Mouse (Mus musculus): ENCODE data around the gene Gpr137. TPM values are rescaled to one million over a fixed set of nuclear protein-coding genes. Genes with fewer than 3 reads are reported as not detected.
"Not testable (repeated sequence)": the region's sequence is repeated elsewhere in the genome, so short reads cannot be mapped to it uniquely, and the experiment has no call there.

The Gpr137 gene
- polyA plus RNA-seq, 1 experiment from 2014 or later = 60.4 TPM

- Histone ChIP-seq H3K9ac (replicated peaks; ENCODE audit: low read length) (no peak overlapping the region; the same call in 1 of the 2 replicates), H3K27ac (replicated peaks; ENCODE audit: low read depth, low read length) (no peak overlapping the region), H3K36me3 (ENCODE audit: control insufficient read depth, insufficient read depth, low read length) (peaks cover 50% of the 10 kb centered on the region), H3K4me2 (ENCODE audit: low read length) (peak overlapping the region; percentile 91), H3K4me3 (replicated peaks; ENCODE audit: low read depth, low read length) (peak overlapping the region; percentile 63; the same call in 1 of the 2 replicates), H3K4me1 (ENCODE audit: control insufficient read depth, insufficient read depth, low read length) (peaks cover 16% of the 10 kb centered on the region), H3K27me3 (ENCODE audit: control insufficient read depth, insufficient read depth, low read length) (no peaks in the 10 kb centered on the region), H3K9me3 (ENCODE audit: control insufficient read depth, low read length) (no peaks in the 10 kb centered on the region)
- no peak for ATAC-seq (ENCODE audit: low FRiP score, low TSS enrichment)
- 92% methylated on average over 7 of the region's 7 CpGs for WGBS
- DNase-seq = no peak
These were observed 34.3 kb downstream of the Gpr137 start for GRCm38 (mm10) chr19:6907811-6908540.

DNA sequence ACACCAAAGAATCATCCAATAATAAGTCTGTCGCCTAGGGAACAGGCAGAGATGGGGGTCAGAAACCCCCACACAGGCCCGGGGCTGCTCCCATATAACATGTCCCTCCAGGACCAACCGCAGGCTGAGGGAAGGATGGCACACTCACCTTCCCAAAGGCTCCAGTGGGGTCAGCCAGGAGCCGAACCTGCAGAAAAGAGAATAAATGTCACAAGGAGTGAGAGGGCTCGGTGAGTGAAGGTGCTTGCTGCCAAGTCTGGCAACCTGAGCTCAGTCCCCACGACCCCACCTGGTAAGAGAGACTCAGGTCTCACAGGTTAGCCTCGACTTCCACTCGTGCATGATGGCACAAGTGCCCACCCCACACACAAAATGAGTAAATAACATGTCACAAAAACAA, 35.2 kb downstream of the Gpr137 start:
- H3K4me3 ChIP-seq (replicated peaks; ENCODE audit: low read depth, low read length) = no peak overlapping the region
- no peak overlapping the region for H3K9ac ChIP-seq (replicated peaks; ENCODE audit: low read length)
- H3K4me2 ChIP-seq (ENCODE audit: low read length) = no peak overlapping the region
- ATAC-seq (ENCODE audit: low FRiP score, low TSS enrichment) (no peak), DNase-seq (no peak)
- no peaks in the 10 kb centered on the region for H3K27me3 ChIP-seq (ENCODE audit: control insufficient read depth, insufficient read depth, low read length)
- peaks cover 16% of the 10 kb centered on the region for H3K4me1 ChIP-seq (ENCODE audit: control insufficient read depth, insufficient read depth, low read length)
- 96% methylated on average over 8 of the region's 8 CpGs for WGBS
- H3K27ac ChIP-seq (replicated peaks; ENCODE audit: low read depth, low read length) = no peak overlapping the region
- H3K36me3 ChIP-seq (ENCODE audit: control insufficient read depth, insufficient read depth, low read length) = peaks cover 42% of the 10 kb centered on the region
- H3K9me3 ChIP-seq (ENCODE audit: control insufficient read depth, low read length) = no peaks in the 10 kb centered on the region

DNA sequence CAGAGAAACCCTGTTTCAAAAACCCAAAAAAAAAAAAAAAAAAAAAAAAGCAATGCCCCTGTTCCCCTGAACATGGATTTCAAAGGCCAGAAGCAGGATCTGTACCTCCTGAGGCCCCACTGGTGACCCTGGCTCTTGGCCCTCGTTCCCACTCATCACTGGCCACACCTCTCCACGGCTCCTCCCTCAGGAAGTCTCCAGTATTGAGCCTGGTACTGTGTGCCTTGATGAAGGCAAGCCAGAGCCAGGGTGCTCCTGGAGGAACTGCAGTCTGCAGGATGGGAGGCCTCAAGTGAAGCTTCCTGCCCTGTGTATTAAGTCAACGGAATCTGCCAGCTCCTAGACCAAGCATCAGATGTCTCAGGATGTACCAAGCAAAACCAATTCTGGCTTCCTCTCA, 36.1 kb downstream of the Gpr137 start:
- Histone ChIP-seq H3K27ac (replicated peaks; ENCODE audit: low read depth, low read length) (no peak overlapping the region), H3K27me3 (ENCODE audit: control insufficient read depth, insufficient read depth, low read length) (no peaks in the 10 kb centered on the region), H3K9me3 (ENCODE audit: control insufficient read depth, low read length) (no peaks in the 10 kb centered on the region), H3K4me3 (replicated peaks; ENCODE audit: low read depth, low read length) (no peak overlapping the region), H3K36me3 (ENCODE audit: control insufficient read depth, insufficient read depth, low read length) (peaks cover 34% of the 10 kb centered on the region), H3K4me2 (ENCODE audit: low read length) (no peak overlapping the region), H3K4me1 (ENCODE audit: control insufficient read depth, insufficient read depth, low read length) (peaks cover 16% of the 10 kb centered on the region), H3K9ac (replicated peaks; ENCODE audit: low read length) (no peak overlapping the region)
- WGBS = 90% methylated on average over 3 of the region's 3 CpGs
- DNase-seq = no peak
- no peak for ATAC-seq (ENCODE audit: low FRiP score, low TSS enrichment)

GRCm38 (mm10) chr19:6905498-6906159, 36.7 kb downstream of the Gpr137 start:
- Histone ChIP-seq H3K27ac (replicated peaks; ENCODE audit: low read depth, low read length) (no peak overlapping the region), H3K4me3 (replicated peaks; ENCODE audit: low read depth, low read length) (no peak overlapping the region), H3K27me3 (ENCODE audit: control insufficient read depth, insufficient read depth, low read length) (no peaks in the 10 kb centered on the region), H3K36me3 (ENCODE audit: control insufficient read depth, insufficient read depth, low read length) (peaks cover 31% of the 10 kb centered on the region), H3K4me2 (ENCODE audit: low read length) (no peak overlapping the region), H3K4me1 (ENCODE audit: control insufficient read depth, insufficient read depth, low read length) (peaks cover 16% of the 10 kb centered on the region), H3K9me3 (ENCODE audit: control insufficient read depth, low read length) (no peaks in the 10 kb centered on the region), H3K9ac (replicated peaks; ENCODE audit: low read length) (no peak overlapping the region)
- DNase-seq = no peak
- WGBS = 94% methylated on average over 11 of the region's 11 CpGs
- no peak for ATAC-seq (ENCODE audit: low FRiP score, low TSS enrichment)

DNA sequence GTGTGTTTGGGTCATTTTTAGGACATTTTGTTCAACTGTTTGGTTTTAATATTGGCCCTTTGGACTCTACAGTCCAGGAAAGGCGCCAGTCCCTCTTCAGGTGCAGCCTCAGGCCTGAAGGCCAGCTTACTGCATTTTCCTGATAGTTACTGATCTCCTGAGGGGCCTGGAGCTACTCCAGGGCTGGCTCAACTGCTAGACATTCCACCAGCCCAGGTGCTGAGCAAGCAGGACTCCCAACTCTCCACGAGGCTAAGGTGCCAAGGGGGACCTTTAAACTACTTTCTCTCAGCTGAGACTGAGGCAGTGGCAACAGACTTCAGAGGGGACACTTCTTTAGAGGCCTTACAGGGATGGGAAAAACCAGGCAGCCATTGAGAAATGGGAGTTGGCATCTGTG, 37.4 kb downstream of the Gpr137 start:
- H3K9me3 ChIP-seq (ENCODE audit: control insufficient read depth, low read length) = no peaks in the 10 kb centered on the region
- H3K27me3 ChIP-seq (ENCODE audit: control insufficient read depth, insufficient read depth, low read length) = no peaks in the 10 kb centered on the region
- no peak for DNase-seq
- H3K27ac ChIP-seq (replicated peaks; ENCODE audit: low read depth, low read length) = no peak overlapping the region
- ATAC-seq (ENCODE audit: low FRiP score, low TSS enrichment) = no peak
- H3K9ac ChIP-seq (replicated peaks; ENCODE audit: low read length) = no peak overlapping the region
- peaks cover 31% of the 10 kb centered on the region for H3K36me3 ChIP-seq (ENCODE audit: control insufficient read depth, insufficient read depth, low read length)
- WGBS = 86% methylated on average over 2 of the region's 2 CpGs
- H3K4me2 ChIP-seq (ENCODE audit: low read length) = no peak overlapping the region
- no peak overlapping the region for H3K4me3 ChIP-seq (replicated peaks; ENCODE audit: low read depth, low read length)
- H3K4me1 ChIP-seq (ENCODE audit: control insufficient read depth, insufficient read depth, low read length) = peaks cover 16% of the 10 kb centered on the region

DNA sequence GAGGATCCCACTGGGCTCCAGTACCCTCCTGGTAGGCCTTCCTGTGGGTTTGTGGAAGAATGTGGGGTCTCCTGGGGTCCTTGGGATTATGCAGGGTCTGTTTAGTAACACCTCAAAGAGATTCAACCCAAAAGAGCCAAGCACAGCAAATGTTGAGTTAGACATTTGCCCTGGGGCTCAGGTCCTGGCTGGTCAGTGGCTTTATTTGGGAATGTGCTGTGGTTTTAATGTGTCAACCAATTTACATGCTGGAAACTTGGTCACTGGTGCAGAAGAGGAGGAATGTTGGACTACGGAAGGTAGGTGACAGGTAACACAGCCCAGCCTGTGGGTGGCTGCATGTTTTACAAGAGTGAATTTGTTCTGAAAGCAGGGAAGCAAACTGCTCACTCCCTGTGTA, 39.2 kb downstream of the Gpr137 start:
- Histone ChIP-seq H3K27ac (replicated peaks; ENCODE audit: low read depth, low read length) (no peak overlapping the region), H3K9me3 (ENCODE audit: control insufficient read depth, low read length) (no peaks in the 10 kb centered on the region), H3K4me3 (replicated peaks; ENCODE audit: low read depth, low read length) (no peak overlapping the region), H3K36me3 (ENCODE audit: control insufficient read depth, insufficient read depth, low read length) (peaks cover 31% of the 10 kb centered on the region), H3K27me3 (ENCODE audit: control insufficient read depth, insufficient read depth, low read length) (no peaks in the 10 kb centered on the region), H3K9ac (replicated peaks; ENCODE audit: low read length) (no peak overlapping the region), H3K4me2 (ENCODE audit: low read length) (no peak overlapping the region), H3K4me1 (ENCODE audit: control insufficient read depth, insufficient read depth, low read length) (peaks cover 5% of the 10 kb centered on the region; the same call in 1 of the 2 replicates)
- 96% methylated on average over 1 of the region's 1 CpGs for WGBS
- ATAC-seq (ENCODE audit: low FRiP score, low TSS enrichment) = no peak
- no peak for DNase-seq

- Histone ChIP-seq H3K36me3 (ENCODE audit: control insufficient read depth, insufficient read depth, low read length) (peaks cover 7% of the 10 kb centered on the region), H3K4me2 (ENCODE audit: low read length) (no peak overlapping the region), H3K9ac (replicated peaks; ENCODE audit: low read length) (no peak overlapping the region), H3K27me3 (ENCODE audit: control insufficient read depth, insufficient read depth, low read length) (no peaks in the 10 kb centered on the region), H3K27ac (replicated peaks; ENCODE audit: low read depth, low read length) (no peak overlapping the region), H3K9me3 (ENCODE audit: control insufficient read depth, low read length) (peaks cover 5% of the 10 kb centered on the region; the same call in 1 of the 2 replicates), H3K4me3 (replicated peaks; ENCODE audit: low read depth, low read length) (no peak overlapping the region), H3K4me1 (ENCODE audit: control insufficient read depth, insufficient read depth, low read length) (no peaks in the 10 kb centered on the region)
- ATAC-seq (ENCODE audit: low FRiP score, low TSS enrichment) (no peak), DNase-seq (no peak)
- WGBS = 87% methylated on average over 4 of the region's 4 CpGs
These were observed 42.6 kb downstream of the Gpr137 start for GRCm38 (mm10) chr19:6899641-6900040.

DNA sequence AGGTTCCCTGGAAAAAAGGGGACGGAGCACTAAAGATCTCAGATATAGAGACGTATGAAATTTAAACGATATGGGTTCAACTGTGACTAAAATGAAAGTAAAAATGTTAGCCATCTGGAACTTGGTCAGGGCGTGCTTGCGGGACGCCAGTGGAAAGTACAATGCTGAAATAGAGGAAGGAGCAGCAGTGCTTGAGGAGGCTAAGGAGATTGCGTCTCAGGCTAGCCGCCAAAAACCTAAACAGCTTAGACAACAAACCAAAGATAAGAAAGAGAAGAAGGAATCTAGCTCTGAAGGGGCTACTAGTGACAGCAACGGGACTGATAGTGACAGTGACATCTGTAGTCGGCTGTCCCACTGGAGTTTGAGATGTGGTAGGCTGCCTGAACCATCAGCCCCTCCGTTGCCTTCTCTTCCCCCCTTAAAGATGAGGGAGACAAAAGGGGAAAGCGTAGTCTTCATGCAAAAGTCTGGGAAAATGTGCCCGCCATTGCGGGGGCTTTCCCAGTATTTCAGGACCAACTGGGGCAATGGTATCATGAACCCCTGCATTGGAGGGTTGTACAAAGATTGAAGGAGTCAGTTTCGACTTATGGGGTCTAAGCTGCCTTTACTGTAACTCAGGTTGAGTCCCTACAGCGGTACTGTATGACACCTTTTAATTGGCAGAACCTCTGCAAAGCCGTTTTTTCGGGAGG, 46.5 kb downstream of the Gpr137 start:
- not testable (repeated sequence) for H3K27ac ChIP-seq (replicated peaks; ENCODE audit: low read depth, low read length); H3K36me3 ChIP-seq (ENCODE audit: control insufficient read depth, insufficient read depth, low read length); H3K9ac ChIP-seq (replicated peaks; ENCODE audit: low read length); H3K4me1 ChIP-seq (ENCODE audit: control insufficient read depth, insufficient read depth, low read length); H3K9me3 ChIP-seq (ENCODE audit: control insufficient read depth, low read length); H3K27me3 ChIP-seq (ENCODE audit: control insufficient read depth, insufficient read depth, low read length); DNase-seq; ATAC-seq (ENCODE audit: low FRiP score, low TSS enrichment); H3K4me2 ChIP-seq (ENCODE audit: low read length); H3K4me3 ChIP-seq (replicated peaks; ENCODE audit: low read depth, low read length)
- 92% methylated on average over 18 of the region's 18 CpGs for WGBS

Measured in midbrain, embryonic 14.5 days (tissue).